In genomic region chr14:72603194-72603521, GRCm38 (mm10) we compare ENCODE assay signal across 8 mouse cellular contexts.
A peak's percentile ranks its signal among the peaks of the same experiment; 100 is the strongest.
DNase-seq lines count a peak whose midpoint lies in the region; ATAC-seq and TF ChIP-seq lines count a peak whose summit lies in the region.

No protein-coding gene starts in this region.

- WGBS in liver, embryonic 12.5 days (ENCODE audit: insufficient replicate concordance), result 3% methylated on average over 8 of the region's 8 CpGs

- ATAC-seq in liver, embryonic 12.5 days, result peak; percentile 50

- peak overlapping the region; percentile 70 for H3K9ac ChIP-seq in liver, embryonic 12.5 days

- H3K9me3 ChIP-seq in liver, embryonic 12.5 days (replicated peaks), result no peaks in the 10 kb centered on the region

- H3K4me3 ChIP-seq in gastrocnemius, adult 2 months, result peak overlapping the region; percentile 85
- peak overlapping the region; percentile 87 for H3K4me3 ChIP-seq in testis, adult 2 months (ENCODE audit: control insufficient read depth, low read depth, low read length)
- H3K4me3 ChIP-seq in liver, embryonic 12.5 days, result peak overlapping the region; percentile 65

- intact Hi-C loops in gastrocnemius, adult 2 months (cut with DNase I), result loop anchor here (5.0 kb wide), 1 partner anchor 104 kb away; no protein-coding TSS in a partner anchor

- H3K4me1 ChIP-seq in testis, adult 2 months (ENCODE audit: control insufficient read depth, insufficient read depth, low read length), result no peaks in the 10 kb centered on the region
- peaks cover 18% of the 10 kb centered on the region for H3K4me1 ChIP-seq in liver, embryonic 12.5 days

- H3K27me3 ChIP-seq in testis, adult 2 months (ENCODE audit: control insufficient read depth, insufficient read depth, low read length), result no peaks in the 10 kb centered on the region
- H3K27me3 ChIP-seq in liver, embryonic 12.5 days (replicated peaks), result no peaks in the 10 kb centered on the region

- H3K27ac ChIP-seq in gastrocnemius, adult 2 months, result peak overlapping the region; percentile 88
- H3K27ac ChIP-seq in testis, adult 2 months (ENCODE audit: control insufficient read depth, insufficient read depth, low read depth, low read length), result peak overlapping the region; percentile 87
- peak overlapping the region; percentile 80 for H3K27ac ChIP-seq in liver, embryonic 12.5 days

- DNase-seq in gastrocnemius, adult 2 months, result no peak
- DNase-seq in gastrocnemius, adult 18-20 months (ENCODE audit: low spot score), result no peak
- no peak for DNase-seq in testis, postnatal 10 days (ENCODE audit: low spot score)
- DNase-seq in embryo, embryonic 9.5 days (ENCODE audit: extremely low spot score), result no peak
- DNase-seq in cerebellum, postnatal 10 days, result no peak
- DNase-seq in layer of hippocampus, adult 18-20 months (ENCODE audit: low spot score in 2 of 2), result no peak

- H3K36me3 ChIP-seq in testis, adult 2 months (ENCODE audit: control insufficient read depth, insufficient read depth, low read length), result no peaks in the 10 kb centered on the region
- peaks cover 2% of the 10 kb centered on the region; the same call in 1 of the 2 replicates for H3K36me3 ChIP-seq in liver, embryonic 12.5 days

- TF ChIP-seq POLR2A in testis, adult 2 months (IDR thresholded peaks at IDR 0.05; ENCODE audit: control insufficient read depth, low read depth, low read length), result no peak

- H3K4me2 ChIP-seq in liver, embryonic 12.5 days, result peak overlapping the region; percentile 70

- TF ChIP-seq CTCF in gastrocnemius, adult 2 months (IDR thresholded peaks at IDR 0.05), result no peak
- no peak for TF ChIP-seq CTCF in testis, adult 2 months (IDR thresholded peaks at IDR 0.05; ENCODE audit: control insufficient read depth, insufficient read depth, insufficient replicate concordance, low read depth, low read length)
